Mouse (Mus musculus): ENCODE measurements around the gene Gm8334.
"Not testable (repeated sequence)": the region's sequence is repeated elsewhere in the genome, so short reads cannot be mapped to it uniquely, and the experiment has no call there.

The Gm8334 gene

DNA sequence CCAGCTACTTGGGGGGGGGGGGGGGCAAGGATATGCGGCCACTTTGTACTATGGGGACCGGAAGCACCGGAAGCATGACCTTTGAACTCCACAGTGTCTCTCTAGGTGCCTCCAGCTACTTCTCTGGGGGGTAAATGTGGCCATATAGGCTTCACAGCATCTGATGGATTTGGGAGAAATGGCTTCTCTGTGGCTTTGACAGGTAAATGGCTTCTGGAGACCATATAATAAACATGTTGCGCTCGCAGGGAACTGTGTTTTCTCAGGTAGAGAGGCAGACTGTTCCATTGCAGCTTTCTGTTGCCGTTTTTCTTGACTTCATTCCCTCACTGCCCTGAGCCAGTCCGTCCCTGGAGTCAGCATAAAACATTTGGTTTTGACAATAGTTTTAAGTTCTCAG lies at the start of gene Gm8334:
Gene Gm8334, minus strand, starts transcription at position 101 of the 400 bp plus-strand sequence.
- in situ Hi-C loops (cut with MboI; ENCODE audit: low sequenced_read_pairs), result not testable (repeated sequence)

DNA sequence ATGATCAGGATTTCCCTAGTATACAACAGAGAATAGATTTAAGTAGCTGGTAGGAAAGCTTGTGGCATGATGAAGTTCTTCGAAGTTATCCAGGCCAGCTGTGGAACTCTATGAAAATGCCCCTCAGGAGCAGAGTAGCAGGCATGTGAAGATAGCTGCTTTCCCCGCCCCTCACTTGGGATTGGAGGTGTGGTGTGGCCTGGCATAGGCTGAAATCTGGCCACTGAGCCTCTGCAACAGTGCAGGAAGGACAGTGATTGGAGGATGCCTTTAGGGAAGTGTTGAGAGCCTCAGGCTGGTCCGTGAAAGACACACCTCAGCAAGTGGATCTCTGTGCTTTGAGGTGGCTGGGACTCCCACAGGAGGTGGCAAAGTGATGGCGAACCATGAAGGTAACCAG lies 48.3 kb upstream of the Gm8334 start, which contains the start of gene Gm15127:
Gene Gm15127, plus strand, starts transcription at position 301 of the 400 bp plus-strand sequence.
- in situ Hi-C loops (cut with MboI; ENCODE audit: low sequenced_read_pairs), result not testable (repeated sequence)
